Mouse (Mus musculus): ENCODE measurements around the gene Ucma.

GRCm38 (mm10) chr2:4950986-4951385 lies 24.9 kb upstream of the Ucma start:
- no peak for TF ChIP-seq CTCF (IDR thresholded peaks at IDR 0.05; ENCODE audit: low read depth, low read length)
- no peak for TF ChIP-seq POLR2A (IDR thresholded peaks at IDR 0.05; ENCODE audit: extremely low read depth, insufficient read depth, low read length)
